Mouse (Mus musculus) heart, embryonic 13.5 days (tissue): ENCODE measurements around the gene Cwc25. TPM values are rescaled to one million over a fixed set of nuclear protein-coding genes. Genes with fewer than 3 reads are reported as not detected.
A peak's percentile ranks its signal among the peaks of the same experiment; 100 is the strongest.

Experiments
- ATAC-seq: fragments of 200-750 bp; cut with Nextera tagmentation; 2 replicates; pipeline ENCODE4 v1.8.0; 2017; ENCODE audit warnings: moderate TSS enrichment; ENCODE audit not compliant: insufficient number of reproducible peaks, low FRiP score, low TSS enrichment; ENCODE audit errors: extremely low read depth
- H3K27ac ChIP-seq: fragments of 300-500 bp; sonication (generic); replicated peaks from 2 replicates; pipeline ENCODE4 v1.5.1; 2015; ENCODE audit warnings: moderate library complexity, mild to moderate bottlenecking, inconsistent platforms
- H3K27me3 ChIP-seq: fragments of 300-500 bp; sonication (generic); replicated peaks from 2 replicates; pipeline ENCODE4 v1.6.1; 2015; ENCODE audit warnings: mild to moderate bottlenecking, inconsistent platforms
- H3K36me3 ChIP-seq: fragments of 300-500 bp; sonication (generic); 2 replicates; pipeline ENCODE4 v1.6.1; 2015; ENCODE audit warnings: mild to moderate bottlenecking, inconsistent platforms
- H3K4me1 ChIP-seq: fragments of 300-500 bp; sonication (generic); 2 replicates; pipeline ENCODE4 v1.6.1; 2015; ENCODE audit warnings: inconsistent platforms
- H3K4me2 ChIP-seq: fragments of 300-500 bp; sonication (generic); 2 replicates; pipeline ENCODE4 v1.6.1; 2015; ENCODE audit warnings: inconsistent platforms, mild to moderate bottlenecking, moderate library complexity
- H3K4me3 ChIP-seq: fragments of 300-500 bp; sonication (generic); 2 replicates; pipeline ENCODE4 v1.5.1; 2015; ENCODE audit warnings: moderate library complexity, mild to moderate bottlenecking, inconsistent platforms
- H3K9ac ChIP-seq: fragments of 300-500 bp; sonication (generic); 2 replicates; pipeline ENCODE4 v1.6.1; 2015; ENCODE audit warnings: inconsistent platforms, mild to moderate bottlenecking, moderate library complexity
- H3K9me3 ChIP-seq: fragments of 300-500 bp; sonication (generic); 2 replicates; pipeline ENCODE4 v1.6.1; 2016; ENCODE audit warnings: inconsistent platforms
- WGBS: fragments of 180-500 bp; shearing (Covaris S2); methylation state at CpG from one replicate; pipeline ENCODE4 v1.1.7; 2015; ENCODE audit warnings: mixed read lengths; 5-methylcytosine and 5-hydroxymethylcytosine counted together
- polyA plus RNA-seq: library from polyadenylated mRNA; unstranded; fragments of >200 nt; fragmentation: Nextera tagmentation; extraction: Ambion mirVana; gene quantifications from 2 replicates; pipeline ENCODE4 v1.2.1, GENCODE M21; 2015

The Cwc25 gene
- polyA plus RNA-seq = 10.2 and 10.5 TPM in 2 replicates

DNA sequence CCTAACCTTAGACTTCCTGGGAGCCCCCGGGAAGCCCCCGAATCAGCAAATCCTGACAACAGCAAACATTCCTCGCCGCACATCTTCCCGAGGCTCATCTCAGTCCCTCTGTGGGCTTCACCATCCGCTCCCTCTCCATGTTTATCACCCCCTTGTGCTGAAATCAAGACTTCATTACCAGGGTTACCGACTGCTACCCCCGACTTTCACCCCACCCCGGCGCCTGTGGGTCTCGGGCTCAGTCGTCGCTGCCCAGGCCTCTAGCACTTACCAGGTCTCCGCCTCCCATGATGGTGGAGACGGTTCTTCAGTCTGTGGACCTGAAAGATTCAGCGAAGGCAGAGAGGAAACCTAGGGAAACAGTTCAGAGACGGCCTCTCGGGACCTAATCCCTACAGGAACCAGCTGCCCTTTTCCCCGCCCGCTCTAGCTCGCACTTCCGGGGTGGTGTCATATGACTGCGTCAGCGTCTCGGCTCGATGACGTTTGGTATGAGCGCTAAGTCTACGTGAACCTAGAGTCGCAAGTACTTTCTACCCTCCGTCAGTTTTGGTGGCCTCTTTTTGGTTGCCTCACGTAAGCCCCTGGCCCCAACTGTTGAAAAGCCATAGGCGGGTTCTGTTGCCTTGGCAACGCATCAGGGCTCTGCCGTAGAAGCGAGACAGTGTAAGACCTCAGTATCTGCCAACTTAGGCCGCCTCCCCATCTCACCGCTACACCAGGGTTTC lies at the start of gene Cwc25:
Cwc25 (minus strand) TSS at position 403 of the 728 bp plus-strand sequence.
- peaks cover 13% of the 10 kb centered on the region for H3K4me1 ChIP-seq
- H3K9ac ChIP-seq = peak within 1 kb of the TSS; percentile 96
- H3K4me3 ChIP-seq = peak within 1 kb of the TSS; percentile 85
- no peaks in the 10 kb centered on the region for H3K9me3 ChIP-seq
- H3K4me2 ChIP-seq = peak within 1 kb of the TSS; percentile 75
- under 1% methylated on average over 38 of the region's 38 CpGs for WGBS
- H3K27ac ChIP-seq = peak within 1 kb of the TSS; percentile 87
- peak; percentile 79 for ATAC-seq
- H3K36me3 ChIP-seq = peaks cover 30% of the 10 kb centered on the region
- H3K27me3 ChIP-seq = no peaks in the 10 kb centered on the region

DNA sequence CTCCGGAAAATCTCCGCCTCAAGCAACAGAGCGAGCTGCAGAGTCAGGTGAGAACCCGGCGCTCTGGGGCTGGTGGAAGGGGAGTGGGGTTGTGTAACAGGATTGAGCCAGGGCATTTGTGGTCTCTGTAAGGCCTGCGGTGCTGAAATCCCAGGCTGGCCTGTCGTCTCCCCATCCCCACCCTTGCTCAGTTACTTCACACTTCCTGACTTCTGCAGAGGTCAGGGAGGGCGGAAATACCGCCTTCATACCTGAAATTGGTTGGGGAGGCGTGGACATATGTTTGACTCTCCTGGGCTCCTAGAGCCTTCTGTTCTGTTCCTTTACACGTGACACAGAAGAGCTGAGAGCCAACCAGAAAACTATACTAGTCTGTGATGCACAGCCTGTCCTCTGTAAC lies 49.4 kb upstream of the Cwc25 start:
- no peak overlapping the region for H3K4me3 ChIP-seq
- no peaks in the 10 kb centered on the region for H3K9me3 ChIP-seq
- ATAC-seq = no peak
- no peak overlapping the region for H3K4me2 ChIP-seq
- WGBS = 72% methylated on average over 11 of the region's 11 CpGs
- no peak overlapping the region for H3K27ac ChIP-seq
- H3K4me1 ChIP-seq = peaks cover 94% of the 10 kb centered on the region
- peaks cover 66% of the 10 kb centered on the region for H3K36me3 ChIP-seq
- H3K27me3 ChIP-seq = no peaks in the 10 kb centered on the region
- H3K9ac ChIP-seq = peak overlapping the region; percentile 52

DNA sequence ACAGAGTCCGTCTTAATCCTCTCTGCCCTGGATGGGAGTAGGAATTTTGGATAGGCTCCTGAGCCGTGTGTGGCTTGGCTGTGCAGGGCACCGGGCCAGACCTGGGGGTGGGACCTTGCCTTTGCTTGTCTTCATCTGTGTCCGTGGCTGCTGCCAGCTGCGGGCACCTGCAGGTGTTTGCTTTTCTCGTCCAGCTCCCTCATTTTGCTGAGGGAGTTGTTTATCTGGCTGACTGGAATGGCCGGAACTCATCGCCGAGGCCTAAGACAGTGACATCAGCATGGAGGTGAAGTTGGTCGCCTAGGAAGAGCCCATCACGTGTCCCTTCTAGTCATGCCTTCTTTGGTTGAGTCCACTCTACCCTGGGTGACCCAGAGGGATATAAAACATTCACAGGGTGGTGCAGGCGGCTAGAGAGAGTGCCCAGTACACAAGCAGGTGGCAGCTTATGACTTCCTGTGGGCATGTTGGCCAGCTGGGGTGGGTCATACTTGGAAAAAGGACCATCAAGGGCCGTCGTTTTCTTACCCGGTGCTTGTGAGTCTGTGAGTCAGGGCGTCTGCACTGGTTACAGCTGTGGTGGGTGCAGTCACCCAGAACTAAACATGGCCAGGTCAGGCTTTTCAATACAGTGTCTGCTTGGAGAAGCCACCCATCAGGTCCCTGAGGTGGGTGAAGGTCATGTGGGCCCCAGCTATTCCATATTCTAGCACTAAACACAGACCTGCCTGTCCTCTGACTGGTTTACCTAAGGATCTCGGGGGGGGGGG lies 47.6 kb upstream of the Cwc25 start:
- Histone ChIP-seq H3K27me3 (no peaks in the 10 kb centered on the region), H3K9me3 (no peaks in the 10 kb centered on the region), H3K9ac (no peak overlapping the region), H3K4me3 (no peak overlapping the region), H3K4me1 (peaks cover 94% of the 10 kb centered on the region), H3K27ac (no peak overlapping the region), H3K36me3 (peaks cover 66% of the 10 kb centered on the region), H3K4me2 (no peak overlapping the region)
- WGBS = 76% methylated on average over 17 of the region's 17 CpGs
- no peak for ATAC-seq

DNA sequence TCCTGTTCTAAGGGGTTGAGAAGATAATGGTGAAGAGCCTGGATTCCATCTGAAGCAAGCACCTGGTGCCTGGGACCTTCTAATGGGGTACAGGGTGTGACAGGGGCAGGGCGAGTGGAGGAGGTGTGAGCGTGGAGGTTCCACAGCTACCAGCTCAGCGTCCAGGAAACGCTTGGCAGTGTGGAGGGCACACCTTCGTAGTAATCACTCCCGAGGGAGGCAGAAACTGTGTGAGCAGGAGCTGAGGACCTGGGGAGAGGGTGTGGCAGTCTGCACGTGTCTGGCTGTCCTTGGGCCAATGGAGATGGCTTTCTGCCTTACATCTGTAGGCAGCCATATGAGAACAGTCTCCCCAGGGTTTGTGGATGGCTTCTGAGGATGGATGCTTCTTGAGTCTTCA lies 46.7 kb upstream of the Cwc25 start:
- WGBS = 48% methylated on average over 7 of the region's 7 CpGs
- no peak for ATAC-seq
- Histone ChIP-seq H3K4me2 (no peak overlapping the region), H3K4me3 (no peak overlapping the region), H3K4me1 (peaks cover 94% of the 10 kb centered on the region), H3K9me3 (no peaks in the 10 kb centered on the region), H3K27me3 (no peaks in the 10 kb centered on the region), H3K27ac (no peak overlapping the region), H3K9ac (peak overlapping the region; percentile 2), H3K36me3 (peaks cover 72% of the 10 kb centered on the region)

DNA sequence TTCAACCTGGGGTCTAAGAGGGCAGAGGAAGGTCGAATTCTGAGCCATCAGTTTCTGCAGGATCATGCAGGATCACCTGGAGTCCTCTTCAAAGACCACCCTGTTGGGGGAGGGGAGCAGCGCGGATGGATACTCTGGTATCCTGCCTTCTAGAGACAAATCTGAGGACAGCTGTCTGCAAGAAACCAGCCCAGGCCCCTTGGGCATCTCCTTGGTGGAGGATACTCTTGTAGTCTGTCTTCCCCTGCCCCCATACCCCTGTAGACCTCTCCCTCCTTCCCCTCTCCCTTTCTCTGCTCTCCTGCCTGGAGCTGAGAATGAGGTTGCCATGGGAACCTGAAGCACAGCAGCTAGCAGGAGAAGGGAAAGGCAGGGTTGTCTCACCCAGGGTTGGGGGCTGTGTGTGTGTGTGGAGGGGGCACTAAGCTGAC lies 46.1 kb upstream of the Cwc25 start:
- Histone ChIP-seq H3K9me3 (no peaks in the 10 kb centered on the region), H3K4me3 (no peak overlapping the region), H3K27ac (no peak overlapping the region), H3K27me3 (no peaks in the 10 kb centered on the region), H3K9ac (peak overlapping the region; percentile 2; the same call in 1 of the 2 replicates), H3K4me2 (no peak overlapping the region), H3K4me1 (peaks cover 94% of the 10 kb centered on the region), H3K36me3 (peaks cover 71% of the 10 kb centered on the region)
- 47% methylated on average over 3 of the region's 3 CpGs for WGBS
- ATAC-seq = no peak

DNA sequence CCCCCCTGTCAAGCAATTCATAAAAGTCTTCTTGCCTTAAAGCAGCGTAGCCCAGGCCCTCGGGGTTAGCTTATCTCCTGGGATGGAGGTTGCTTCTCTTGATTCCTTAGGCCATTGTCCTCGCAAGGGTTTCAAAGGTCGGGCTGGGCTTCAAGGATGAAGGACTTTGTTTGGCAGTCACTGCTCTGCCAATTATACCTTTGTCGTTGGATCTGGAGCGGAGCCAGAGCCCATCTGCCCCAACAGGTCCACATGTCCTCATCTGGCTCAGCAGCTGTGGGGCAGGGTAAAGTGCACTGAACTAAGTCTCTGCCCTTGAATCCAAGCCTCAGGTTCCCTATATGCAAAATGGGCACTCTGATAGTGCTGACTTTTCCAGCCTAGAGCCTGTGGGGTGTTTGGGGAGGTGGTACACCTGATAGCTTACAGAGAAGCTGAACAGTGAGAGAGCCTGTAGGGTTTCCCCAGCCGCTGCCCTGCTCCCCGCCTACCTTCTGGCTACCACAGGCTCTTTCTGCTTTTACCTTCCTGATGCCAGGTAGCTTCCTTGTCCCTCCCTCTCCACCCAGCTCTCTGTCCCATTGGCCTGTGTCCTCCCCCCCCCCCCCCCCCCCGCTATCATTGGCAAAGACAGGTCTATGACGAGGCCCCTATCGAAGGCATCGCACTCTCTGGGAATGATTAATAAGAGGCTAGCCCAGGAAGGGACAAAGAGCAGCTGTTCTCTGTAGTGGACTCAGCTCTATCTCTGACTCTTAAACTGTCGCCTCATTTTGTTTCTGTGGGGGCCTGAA lies 45.4 kb upstream of the Cwc25 start:
- peak overlapping the region; percentile 2; the same call in 1 of the 2 replicates for H3K9ac ChIP-seq
- H3K27me3 ChIP-seq = no peaks in the 10 kb centered on the region
- no peak overlapping the region for H3K4me2 ChIP-seq
- H3K27ac ChIP-seq = no peak overlapping the region
- ATAC-seq = no peak
- peaks cover 74% of the 10 kb centered on the region for H3K36me3 ChIP-seq
- peaks cover 94% of the 10 kb centered on the region for H3K4me1 ChIP-seq
- no peaks in the 10 kb centered on the region for H3K9me3 ChIP-seq
- 46% methylated on average over 12 of the region's 13 CpGs for WGBS
- H3K4me3 ChIP-seq = no peak overlapping the region

DNA sequence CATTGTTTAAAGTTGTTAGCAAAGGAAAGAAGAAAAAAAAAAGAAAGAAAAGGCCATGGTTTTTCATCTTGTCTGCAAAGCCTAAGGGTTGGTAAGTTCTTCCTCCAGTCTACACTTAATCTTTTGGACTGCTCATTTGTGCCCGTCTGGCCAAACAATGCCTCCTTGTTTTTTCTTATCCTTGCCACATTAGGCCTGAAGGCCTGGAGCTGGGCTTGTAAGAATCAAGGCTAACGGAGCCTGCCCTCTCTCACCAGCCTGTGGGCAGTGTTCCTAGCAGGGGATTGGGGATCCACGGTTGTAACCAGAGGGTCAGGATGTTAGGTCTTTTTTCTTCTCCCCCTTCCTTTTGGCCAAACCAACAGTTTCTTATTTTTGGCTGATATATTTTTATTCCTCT lies 44.6 kb upstream of the Cwc25 start:
- Histone ChIP-seq H3K36me3 (peaks cover 67% of the 10 kb centered on the region), H3K27ac (no peak overlapping the region)

DNA sequence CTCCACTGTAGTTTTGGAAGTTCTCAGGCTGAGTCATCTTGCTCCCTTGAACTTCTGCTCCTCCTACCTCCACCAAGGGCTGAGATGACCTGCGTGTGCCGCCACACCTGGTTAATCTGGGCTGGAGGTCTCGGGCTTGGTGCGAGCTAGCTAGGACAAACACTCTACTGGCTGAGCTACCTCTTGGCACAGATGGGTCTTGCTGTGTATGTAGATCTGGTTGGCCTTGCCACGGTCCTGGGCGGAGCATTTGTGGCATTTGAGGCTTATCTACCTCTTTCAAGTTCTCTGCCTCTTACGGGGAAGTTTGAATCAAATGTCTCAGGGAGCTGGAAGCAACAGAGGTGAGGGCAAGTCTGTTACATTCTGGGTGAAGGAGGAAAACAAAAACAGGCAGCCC lies 44.0 kb upstream of the Cwc25 start:
- Histone ChIP-seq H3K4me1 (peaks cover 94% of the 10 kb centered on the region), H3K36me3 (peaks cover 61% of the 10 kb centered on the region), H3K9me3 (no peaks in the 10 kb centered on the region), H3K4me2 (no peak overlapping the region), H3K27ac (no peak overlapping the region), H3K27me3 (no peaks in the 10 kb centered on the region), H3K4me3 (no peak overlapping the region), H3K9ac (0 out of 2 replicates have a peak overlapping the region, but pooled peaks have one; percentile 24)
- no peak for ATAC-seq
- WGBS = 61% methylated on average over 7 of the region's 7 CpGs

More for the DNA sequence above, 44.6 kb upstream of the Cwc25 start:
- no peak overlapping the region for H3K9ac ChIP-seq
- H3K4me2 ChIP-seq = no peak overlapping the region
- no peaks in the 10 kb centered on the region for H3K27me3 ChIP-seq
- H3K4me1 ChIP-seq = peaks cover 94% of the 10 kb centered on the region
- WGBS = 53% methylated on average over 3 of the region's 3 CpGs
- no peaks in the 10 kb centered on the region for H3K9me3 ChIP-seq
- no peak overlapping the region for H3K4me3 ChIP-seq
- no peak for ATAC-seq

DNA sequence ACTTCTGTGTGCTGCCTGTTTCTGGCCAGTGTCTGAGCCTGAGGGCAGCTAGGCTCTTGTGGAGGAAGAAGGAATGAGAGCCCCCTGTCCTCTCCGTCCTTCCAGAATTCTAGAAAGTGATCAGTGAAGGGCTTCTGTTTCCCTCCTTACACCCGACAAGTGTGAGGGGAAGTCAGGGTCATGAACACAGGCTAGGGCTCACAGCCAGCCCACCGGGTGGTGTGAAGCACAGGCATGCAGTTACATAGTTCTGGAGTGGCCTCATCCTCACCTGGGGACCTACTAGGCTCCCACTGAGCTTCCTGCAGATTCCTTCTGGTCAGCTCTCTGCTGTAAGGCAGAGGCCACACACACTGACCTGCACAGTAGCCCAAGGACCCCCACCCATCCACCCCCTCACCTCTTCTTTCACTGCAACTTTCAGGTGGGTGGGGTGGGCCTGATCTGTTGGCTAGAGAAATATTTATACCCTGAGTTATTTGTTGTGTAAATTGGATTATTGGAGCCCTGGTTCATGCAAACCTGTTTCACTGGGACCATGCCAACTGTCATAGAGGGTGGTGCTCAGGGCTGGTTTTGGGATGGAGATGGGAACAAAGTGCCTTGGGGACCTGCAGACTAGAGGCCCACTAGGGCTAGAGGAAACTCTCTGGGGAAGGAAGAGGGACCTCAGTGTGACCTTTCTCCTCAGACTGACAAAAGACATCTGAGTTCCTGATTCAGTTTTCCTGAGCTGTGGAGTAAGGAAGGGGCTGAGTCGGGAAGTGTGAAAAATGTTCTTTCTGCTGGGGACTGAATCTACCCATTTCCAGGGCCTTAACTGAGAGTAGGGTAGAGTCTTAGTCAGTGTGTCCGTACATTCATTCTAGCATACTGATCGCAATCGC lies 43.1 kb upstream of the Cwc25 start:
- peaks cover 52% of the 10 kb centered on the region for H3K36me3 ChIP-seq
- ATAC-seq = no peak
- peak overlapping the region; percentile 8; the same call in 1 of the 2 replicates for H3K4me2 ChIP-seq
- peaks cover 98% of the 10 kb centered on the region for H3K4me1 ChIP-seq
- H3K27me3 ChIP-seq = no peaks in the 10 kb centered on the region
- peak overlapping the region; percentile 73 for H3K27ac ChIP-seq
- no peak overlapping the region for H3K4me3 ChIP-seq
- no peaks in the 10 kb centered on the region for H3K9me3 ChIP-seq
- peak overlapping the region; percentile 45 for H3K9ac ChIP-seq
- 46% methylated on average over 7 of the region's 7 CpGs for WGBS

DNA sequence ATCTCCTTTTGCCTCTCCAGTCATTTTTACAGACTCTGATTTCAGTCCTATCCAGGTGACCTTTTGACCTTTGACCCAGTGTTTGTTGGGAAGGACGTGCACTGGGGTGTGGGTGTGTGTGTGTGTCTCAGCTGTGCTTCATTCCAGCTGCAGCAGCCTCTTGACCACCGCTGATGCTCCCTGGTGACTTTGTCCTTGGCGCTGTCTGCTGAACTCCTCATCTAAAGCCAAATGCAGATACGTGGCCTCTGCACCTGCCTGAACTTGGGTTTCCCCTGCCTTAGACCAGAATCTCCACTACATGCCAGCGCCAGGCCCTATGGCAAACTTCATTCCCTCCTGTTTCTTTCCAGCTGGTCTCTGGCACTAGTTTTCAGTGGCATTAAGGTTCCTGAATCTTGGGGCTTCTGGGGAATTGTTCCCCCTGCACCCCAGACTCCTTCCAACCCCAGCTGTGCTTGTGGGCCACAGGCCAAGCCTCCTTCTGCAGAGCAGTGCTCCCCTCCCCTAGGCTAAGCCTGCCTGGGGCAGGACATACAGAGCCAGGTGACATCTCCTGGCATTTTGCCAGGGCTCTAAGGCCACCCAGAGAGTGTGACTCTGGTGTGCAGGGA lies 42.4 kb upstream of the Cwc25 start:
- Histone ChIP-seq H3K27ac (peak overlapping the region; percentile 73), H3K9ac (peak overlapping the region; percentile 45), H3K27me3 (no peaks in the 10 kb centered on the region), H3K9me3 (no peaks in the 10 kb centered on the region), H3K4me3 (no peak overlapping the region), H3K4me1 (peaks cover 99% of the 10 kb centered on the region), H3K4me2 (peak overlapping the region; percentile 8; the same call in 1 of the 2 replicates), H3K36me3 (peaks cover 45% of the 10 kb centered on the region)
- 39% methylated on average over 5 of the region's 5 CpGs for WGBS
- ATAC-seq = no peak
